Mouse (Mus musculus) adrenal gland, postnatal 36 days (tissue): ENCODE results near the gene Csnk1g2. TPM values are rescaled to one million over a fixed set of nuclear protein-coding genes. Genes with fewer than 3 reads are reported as not detected.
A peak's percentile ranks its signal among the peaks of the same experiment; 100 is the strongest.

Experiments used
- DNase-seq, 2 experiments: peaks; one replicate each; pipeline ENCODE4 v3.0.0; 2021; ENCODE audit warnings: mixed read lengths in 1 of 2
- long read RNA-seq, 2 experiments: library from polyadenylated mRNA; stranded (forward); transcript quantifications; one replicate each; pipeline ENCODE4 v2.0.0; 2021; ENCODE audit warnings: borderline sequencing depth in 2 of 2
- total RNA-seq, 2 experiments: library from RNA; stranded (reverse); gene quantifications; 2 replicates each; pipeline ENCODE4 v1.2.3; 2021

The Csnk1g2 gene
- 100 to 1,000 TPM; 129 to 135 TPM for total RNA-seq
- long read RNA-seq, experiment 1, transcript Csnk1g2-201 (11 exons, 2,348 nt) = major isoform, 21 of 207 reads
- long read RNA-seq, experiment 1, partial matches to known transcripts = 1 of 207 reads
- long read RNA-seq, experiment 1, other reads (novel, unspliced or antisense) = 183 of 207 reads
- long read RNA-seq, experiment 2, transcript Csnk1g2-201 (11 exons, 2,348 nt) = major isoform, 9 of 92 reads
- long read RNA-seq, experiment 2, partial matches to known transcripts = 3 of 92 reads
- long read RNA-seq, experiment 2, other reads (novel, unspliced or antisense) = 80 of 92 reads

DNA sequence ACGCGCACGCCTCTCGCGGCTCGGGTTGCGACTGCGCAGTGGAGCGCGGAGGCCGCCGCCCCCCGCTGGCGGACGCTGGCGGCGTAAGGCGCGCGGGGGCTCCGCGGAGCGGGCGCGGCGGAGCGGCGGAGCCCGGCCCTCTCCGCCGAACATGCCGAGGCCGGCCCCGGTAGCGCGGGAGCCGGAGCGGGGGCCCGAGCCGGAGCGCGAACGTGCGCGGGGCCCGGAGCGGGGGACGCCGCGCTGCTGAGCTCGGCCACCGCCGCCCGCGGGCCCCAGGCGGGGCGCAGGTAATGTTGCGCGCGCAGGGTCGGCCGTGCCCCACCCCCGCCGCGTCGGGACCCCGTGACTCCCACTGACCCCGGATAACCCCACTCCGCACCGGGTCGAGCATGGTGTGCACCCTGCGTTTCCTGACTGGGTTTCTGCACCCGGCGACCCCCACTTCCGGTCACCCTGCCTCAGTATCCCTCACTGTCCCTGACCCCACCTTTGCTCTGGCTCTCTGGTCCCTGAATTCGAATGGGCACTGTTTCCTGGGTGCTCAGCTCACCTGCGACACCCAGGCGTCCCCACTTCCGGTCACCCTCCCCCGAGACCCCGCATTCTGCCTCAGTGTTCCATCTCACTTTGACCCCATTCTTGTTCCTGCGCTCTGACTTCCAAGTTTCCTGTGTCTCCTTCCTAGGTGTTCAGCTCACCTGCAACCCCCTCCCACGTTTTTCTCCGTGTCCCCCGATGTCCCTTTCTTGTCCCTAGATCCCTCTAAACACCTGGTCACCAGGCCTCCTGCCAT is at the start of gene Csnk1g2:
Gene Csnk1g2, plus strand, starts transcription at position 178 of the 796 bp plus-strand sequence.
- DNase-seq = peak; percentile 40 to 62

DNA sequence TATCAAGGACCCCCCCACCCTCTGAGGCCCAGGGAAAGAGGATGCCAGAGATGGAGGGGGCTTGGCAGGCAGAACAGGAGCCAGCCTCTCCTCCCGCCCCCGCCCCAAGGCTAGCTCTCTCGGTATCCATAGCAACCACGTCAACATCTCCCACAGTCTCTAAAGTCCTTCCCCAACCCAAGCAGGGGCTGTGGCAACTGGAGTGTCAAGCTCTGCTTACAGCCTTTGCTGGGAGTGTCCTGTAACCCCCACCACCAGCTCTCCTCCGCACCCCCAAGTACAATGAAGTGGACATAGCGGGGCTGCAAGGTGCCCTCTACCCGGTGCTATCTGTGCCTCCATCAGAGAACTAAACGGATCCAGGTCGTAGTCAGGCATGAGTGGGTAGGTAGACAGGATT is 48.7 kb upstream of the Csnk1g2 start:
- DNase-seq = no peak

DNA sequence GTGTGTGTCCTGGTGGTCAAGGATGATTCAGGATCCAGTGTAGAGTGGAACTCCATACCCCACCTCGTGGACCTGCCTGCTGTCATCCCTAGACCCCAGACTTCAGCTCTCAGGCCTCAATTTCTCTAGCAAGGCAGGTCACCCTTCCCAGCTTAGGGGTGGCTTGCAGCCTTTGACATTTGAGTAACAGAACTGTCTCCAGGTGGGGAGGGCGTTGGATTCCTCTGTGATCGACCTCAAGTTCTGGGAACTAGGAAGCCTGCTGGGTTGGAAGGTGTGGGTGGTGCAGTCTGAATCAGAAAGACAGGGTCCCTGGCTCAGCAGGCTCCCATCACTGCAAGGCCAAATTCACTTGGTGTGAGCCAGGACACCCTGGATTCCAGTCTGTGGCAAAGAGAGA is 47.7 kb upstream of the Csnk1g2 start:
- DNase-seq = no peak

DNA sequence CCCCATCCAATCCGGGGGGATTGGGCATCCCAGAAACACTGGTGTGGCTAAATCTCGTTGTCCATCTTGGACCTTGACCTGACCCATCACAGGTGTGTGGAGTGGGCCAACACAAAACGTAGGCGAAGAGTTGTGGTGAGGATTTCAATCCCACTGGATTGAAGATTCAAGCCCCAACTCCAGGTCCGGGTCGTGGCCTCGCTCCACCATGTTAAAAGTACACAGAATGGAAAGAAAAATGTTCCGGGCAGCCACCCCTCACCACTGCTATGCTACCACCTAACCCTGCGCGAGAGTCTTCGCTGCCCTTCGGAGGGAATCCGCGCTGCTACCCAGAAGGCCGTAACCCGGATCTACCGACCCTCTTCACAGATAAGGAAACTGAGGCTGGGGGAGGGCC is 46.7 kb upstream of the Csnk1g2 start:
- no peak for DNase-seq

DNA sequence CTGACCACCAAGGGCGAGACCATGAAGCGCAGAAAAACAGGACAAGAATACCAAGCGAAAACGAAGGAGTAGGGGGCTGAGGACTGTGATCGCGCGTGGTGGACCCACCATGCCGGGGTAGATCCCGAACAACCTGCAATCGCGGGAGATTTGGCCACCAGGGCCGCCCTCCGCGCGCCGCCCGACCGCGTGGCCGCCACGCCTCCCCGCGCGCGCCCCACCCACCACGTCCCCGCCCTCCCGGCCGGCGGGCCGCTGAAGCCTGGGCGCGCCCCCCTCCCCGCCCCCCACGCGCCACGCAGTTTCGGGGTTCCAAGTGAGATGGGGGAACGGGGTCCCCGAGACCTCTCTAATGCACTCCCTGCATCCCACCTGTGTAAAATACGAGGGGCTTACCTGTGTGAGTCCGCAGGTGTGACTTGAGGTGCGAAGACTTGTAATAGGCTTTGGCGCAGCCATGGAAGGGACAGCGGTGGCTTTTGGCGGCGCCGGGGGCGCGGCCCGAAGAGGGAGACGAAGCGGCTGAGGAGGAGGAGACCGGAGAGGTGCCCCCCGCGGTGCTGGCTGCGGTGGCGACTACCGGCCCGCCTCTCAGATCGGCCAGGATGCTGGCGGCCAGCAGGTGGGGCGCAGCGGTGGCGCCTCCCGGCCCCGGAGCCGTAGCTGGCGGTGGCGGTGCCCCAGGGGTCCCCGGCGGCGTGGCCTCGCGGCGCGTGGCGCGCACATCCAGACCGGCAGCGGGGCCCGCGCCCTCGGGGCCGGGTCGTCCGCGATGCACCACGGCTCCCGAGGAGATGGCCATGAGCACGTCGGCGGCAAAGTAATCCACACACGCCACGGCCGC is 46.1 kb upstream of the Csnk1g2 start:
- peak; percentile 72 to 85 for DNase-seq

DNA sequence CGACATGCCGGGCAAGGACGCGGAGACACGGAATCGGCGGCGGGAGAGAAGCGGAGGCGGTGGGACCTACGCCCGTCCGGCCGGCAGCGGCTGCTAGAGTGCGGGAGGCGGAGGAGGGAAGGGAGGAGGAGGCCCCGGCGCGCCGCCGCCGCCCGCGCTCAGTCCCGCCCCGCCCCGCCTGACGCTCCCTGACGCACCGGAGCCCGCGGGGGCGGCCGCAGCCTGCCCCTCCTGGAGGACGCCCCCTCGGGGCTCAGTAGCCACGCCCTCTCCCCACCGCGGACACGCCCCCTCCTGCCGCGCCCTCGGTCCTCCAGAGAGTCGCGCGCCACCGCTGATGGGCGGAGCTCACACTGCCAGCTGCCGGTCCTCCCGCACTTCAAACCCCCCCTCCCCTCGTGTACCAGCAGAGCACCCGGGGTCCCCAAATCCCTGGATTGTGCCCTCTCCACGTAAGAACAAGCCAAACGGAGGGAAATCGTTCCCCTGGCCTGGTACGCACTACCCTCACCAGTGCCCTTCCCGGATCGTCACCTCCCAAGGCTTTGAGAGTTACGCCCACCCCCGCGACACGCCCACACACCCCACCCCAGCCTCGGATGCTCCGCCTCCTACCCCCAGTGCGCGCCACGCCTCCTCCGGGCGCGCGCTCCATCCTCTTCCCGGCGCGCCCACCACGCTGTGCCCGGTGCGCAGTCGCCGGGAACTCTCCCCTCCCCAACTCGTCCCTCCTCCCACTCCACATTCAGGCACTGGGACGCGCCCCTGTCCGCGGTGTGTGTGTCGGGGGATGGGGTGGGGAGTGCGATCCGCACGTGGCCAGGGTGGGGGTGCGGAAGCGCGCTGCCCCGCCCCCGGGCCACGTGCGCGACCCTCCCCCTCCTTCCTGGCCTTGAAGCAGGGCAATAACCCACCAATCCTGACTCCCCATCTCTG is 45.2 kb upstream of the Csnk1g2 start, which contains the start of gene Klf16:
Gene Klf16, minus strand, starts transcription at position 127 of the 936 bp plus-strand sequence.
- DNase-seq = peak; percentile 100

DNA sequence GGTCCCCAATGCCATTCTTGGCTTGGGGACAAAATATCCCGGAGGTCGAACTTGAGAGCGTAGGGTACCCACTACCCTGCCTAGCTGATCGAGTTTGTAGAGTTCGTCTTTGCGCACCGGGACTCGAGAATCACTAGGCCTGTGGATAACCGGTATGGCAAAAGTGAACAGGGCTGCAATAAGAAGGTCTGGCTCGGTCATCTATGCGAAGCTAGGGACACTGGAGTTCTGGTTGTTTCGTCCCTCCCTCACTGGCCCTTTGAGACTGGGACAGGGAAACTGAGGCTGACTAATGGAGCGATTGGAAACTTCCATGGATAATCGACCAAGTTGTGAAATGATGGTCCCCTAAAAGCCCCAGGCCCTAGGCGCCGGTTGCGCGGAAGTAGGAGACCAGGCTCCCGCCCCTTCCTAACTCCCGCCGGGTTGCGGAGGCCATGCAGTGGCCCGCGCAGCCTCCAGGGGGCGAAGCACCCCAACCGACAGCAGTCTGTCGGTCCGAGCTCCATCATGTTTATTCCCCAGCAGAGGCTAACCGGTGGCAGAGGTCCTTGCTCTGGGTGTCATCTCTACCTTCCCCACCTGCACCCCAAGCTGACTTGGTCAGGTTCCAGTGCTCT is 44.4 kb upstream of the Csnk1g2 start:
- peak; percentile 88 to 92 for DNase-seq

DNA sequence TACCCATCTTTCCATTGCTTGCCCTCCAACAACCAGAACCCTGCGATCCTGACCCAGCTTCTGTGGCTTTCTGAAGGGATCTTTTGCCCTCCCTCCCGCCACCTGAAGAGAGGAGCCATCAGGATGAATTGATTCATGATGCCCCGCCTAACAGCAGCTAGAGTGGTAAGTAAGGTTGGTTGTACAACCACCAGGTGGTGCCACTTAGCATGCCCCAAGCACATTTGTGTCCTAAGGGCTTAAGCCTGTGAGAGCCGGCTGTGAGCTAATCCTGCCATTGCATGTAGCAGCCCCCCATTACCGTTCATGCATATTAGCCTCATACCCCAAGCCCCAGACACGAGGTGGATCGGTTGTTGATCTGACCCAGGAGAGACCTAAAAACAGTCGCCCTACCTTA is 43.7 kb upstream of the Csnk1g2 start:
- peak; percentile 59 to 71 for DNase-seq

DNA sequence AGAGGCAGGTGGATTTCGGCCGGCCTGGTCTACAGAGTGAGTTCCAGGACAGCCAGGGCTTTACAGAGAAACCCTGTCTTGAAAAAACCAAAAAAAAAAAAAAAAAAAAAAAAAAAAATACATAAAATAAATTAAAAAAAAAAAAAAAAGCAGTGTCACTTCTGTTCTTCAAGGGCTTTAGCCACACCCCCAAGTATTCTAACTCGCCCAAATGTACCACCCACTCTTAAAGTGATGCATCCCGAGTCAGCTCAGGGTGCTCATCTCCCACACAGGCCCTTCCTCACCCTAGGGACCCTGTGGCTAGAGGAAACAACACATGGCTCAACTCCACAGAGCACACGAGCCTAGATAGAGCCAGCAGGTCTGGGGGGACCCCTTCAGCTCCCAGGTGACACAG is 39.6 kb upstream of the Csnk1g2 start:
- DNase-seq = no peak

DNA sequence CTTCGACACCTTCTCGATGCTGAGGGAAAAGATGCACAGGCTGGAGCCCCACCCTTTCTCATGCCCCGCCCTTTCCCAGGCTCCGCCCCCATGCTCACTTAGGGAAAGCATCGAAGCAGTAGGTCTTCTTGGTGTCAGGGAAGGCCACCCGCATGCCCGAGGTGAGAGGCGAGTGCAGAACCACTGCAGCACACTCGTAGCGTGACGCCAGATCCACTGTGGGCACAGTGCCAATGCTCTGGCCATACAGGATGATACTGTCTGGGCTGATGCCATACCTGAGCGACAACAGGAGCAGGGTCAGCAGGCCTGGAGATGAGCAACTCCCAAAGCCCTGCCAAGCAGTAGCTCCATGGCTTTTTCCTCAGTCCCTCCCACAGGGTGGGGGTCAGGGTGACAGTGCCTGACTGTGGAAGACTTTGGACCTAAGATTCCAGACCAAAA is 38.6 kb upstream of the Csnk1g2 start:
- peak in 1 of 2 experiments; percentile 34 for DNase-seq

DNA sequence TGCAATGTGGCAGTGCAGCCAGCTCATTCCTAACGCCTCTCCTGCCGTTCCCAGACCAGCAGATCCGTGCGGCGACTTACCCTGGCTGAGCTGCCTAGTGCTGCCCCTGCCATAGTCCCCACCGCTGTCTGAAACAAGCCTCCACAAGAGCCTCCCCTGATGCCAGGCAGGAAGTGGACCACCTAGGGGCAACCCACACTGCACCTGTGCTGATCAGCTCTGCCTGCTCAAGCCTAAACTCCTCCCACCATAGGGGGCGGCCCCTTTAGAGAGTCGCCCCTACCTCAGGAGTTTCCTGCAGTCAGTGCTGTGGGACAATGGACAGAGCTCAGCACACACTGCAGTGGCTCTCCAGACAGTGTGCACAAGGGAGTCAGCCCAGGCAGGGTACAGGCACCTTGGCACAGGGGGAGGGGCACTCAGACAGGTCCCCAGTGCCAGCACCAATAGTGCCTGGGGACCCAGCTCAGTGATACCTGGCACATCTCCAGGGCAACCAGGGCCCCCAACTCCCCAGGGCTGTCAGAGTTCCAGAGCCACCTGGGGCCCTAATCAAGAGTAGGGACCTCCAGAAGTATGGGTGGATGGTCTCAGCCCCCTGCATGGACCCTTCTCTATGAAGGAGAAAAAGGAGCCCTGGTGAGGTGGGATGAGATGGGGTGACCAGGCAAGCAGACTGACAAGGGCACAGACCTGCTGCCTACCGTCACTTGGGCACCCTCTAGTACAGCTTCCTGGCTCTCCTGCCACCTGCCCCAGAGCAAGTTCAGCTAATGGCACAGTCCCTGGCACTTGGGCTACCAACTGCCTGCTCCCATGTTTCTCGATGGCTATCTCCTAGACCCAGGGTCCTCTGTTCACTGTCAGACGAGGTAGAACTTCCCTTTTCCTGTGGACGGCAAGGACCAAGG is 37.7 kb upstream of the Csnk1g2 start:
- DNase-seq = no peak

DNA sequence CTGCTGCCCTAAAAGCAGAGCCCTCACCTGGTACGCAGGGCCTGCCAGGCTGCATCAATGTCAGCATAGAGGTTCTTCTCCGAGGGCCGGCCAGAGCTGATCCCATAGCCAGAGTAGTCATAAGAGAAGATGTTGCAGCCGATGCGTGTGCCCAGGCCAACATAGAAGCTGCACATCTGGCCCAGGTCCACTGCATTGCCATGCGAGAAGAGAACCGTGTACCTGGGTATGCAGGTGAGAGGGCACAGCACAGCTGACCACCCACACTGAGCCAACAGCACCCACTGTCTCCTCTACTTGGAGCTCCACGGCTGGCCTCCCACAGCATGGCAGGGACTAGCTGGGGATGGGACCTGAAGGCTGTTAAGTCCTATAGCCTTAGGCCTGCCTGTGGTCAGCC is 37.1 kb upstream of the Csnk1g2 start:
- DNase-seq = no peak

DNA sequence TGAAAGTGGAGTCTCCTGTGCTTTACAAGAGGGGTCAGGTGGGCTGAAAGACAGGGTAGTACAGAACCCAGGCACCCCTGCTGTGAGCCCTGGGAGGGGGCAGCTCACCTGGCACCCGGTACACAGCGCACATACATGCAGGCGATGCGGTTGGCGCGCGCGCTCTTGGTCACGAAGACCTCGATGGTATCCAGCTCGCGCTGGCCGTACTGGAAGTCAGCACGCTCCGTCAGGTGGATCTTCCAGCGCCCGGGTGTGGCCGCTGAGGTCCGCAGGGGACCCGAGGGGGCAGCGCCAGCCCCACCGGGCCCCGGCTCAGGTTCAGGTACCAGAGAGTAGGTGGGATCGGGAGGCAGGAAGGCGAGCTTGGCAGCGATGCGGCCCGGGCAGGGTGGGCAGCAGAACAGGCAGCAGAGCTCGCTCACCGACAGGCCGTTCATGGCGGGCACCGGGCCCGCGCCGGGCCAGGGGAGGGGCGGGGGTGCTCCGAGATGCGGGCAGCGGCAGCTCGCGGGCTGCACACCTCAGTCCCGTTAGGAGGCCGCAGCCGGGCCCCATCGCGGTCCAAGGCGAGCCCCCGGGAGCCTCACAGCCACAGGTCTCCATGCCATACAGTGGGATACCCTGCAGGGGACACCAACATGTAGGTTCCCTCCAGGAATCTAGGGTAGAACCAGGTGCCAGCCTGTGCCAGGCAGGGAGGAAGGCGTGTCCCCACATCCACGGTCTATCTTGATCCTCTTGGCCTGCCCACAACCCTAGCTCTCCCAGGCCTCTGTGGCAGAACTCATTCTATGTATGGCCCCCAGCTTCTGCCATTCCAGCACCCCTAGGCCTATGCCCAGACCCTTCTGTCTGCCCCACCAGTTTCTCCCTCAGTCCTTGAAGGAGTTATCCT is 36.0 kb upstream of the Csnk1g2 start:
- no peak for DNase-seq

DNA sequence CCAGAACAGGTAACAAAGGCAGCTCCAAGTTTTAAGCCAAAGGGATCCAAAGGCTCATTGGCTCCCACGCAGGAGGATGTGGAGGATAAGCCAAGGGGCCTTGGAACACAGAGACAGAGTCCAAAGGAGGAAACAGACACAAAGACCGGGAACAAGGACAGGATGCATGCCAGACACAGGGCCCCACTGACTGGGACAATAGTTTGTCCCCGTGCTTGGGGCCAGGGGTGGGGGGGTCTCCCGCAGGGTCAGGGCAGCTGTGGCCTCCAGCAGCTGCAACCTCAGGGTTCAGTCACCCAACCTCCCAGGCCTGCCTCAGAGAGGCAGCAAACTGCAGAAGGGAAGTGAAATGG is 35.4 kb upstream of the Csnk1g2 start:
- peak; percentile 27 to 43 for DNase-seq

DNA sequence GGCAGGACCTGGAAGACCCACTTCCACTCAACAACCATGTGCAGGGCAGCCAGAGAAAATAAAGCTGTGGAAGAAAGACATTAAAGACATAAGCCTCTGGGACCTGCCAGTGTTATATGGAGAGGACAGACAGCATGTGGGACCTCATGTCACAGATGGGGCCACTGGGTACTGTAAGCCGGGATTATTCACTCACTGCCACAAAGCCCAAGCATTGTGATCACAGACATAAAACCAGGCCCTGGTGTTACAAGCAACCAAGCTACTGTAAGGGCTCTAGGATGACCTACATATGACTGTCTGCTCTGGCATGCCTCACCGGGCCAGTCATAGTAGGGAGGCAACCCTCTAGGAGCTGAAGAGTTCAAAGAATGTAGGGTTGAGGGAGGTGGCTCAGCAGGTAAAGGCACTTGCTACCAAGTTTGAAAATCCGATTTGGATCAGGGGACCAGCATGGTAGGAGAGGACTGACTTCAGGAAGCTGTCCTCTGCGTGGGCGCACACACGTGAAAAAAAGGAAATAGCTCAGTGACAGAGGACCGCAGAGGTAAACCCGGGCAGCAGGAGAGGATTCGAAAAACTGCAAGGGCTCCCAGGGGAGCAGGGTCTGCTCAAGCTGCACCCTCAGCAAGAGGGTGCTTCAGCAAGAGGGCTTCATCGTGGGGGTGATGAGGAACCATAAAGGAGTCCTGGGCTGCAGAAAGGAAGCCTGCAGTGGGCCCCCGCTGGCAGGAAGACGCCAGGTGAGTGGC is 33.3 kb upstream of the Csnk1g2 start:
- peak in 1 of 2 experiments; percentile 53 for DNase-seq

DNA sequence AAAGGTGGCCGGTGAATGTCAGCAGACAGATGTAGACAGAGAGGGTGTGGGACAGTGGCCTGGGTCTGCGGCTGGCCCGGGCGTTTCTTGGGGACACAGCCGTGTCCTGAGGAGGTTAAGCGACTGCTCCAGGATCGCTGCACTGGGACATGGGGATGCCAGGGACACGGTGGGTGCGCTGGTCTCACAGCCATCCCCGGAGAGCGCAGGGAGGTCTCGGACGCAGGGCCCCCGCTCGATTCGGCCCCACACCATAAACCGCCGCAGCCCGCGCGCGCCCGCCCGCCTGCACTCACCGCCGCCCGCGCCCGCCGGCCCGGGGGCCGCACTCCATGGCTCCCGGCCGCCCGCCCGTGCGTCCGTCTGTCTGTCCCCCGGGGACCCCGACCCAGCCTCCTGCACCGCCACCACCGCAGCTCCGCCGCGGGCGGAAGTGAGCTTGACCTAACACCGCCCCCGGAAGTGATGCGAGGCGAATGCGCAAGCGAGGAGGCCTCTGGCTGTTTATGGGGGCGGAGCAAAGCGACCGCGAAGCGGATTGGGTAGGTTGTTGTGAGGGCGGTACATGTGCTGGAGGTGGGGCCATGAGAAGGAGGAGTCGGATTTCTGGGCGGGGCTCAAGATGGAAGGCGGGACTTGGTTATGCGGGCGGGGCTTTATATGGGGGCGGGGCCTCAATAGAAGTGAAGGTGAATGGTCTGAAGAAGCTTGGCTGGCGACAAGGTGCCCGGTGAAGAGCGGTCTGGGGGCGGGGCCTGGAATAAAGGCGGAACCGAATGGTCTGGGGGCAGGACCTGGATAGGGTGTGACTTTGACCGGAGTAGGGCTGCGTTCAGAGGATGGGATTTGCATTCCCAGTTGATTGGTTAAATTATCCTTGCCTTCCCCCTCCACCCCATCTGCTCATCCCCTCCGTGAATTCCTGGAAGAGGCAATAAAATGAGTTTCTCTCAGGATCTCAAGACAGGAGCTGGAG is 32.5 kb upstream of the Csnk1g2 start, which contains the start of gene Abhd17a:
Gene Abhd17a, minus strand, starts transcription at position 463 of the 976 bp plus-strand sequence.
- peak; percentile 98 for DNase-seq

DNA sequence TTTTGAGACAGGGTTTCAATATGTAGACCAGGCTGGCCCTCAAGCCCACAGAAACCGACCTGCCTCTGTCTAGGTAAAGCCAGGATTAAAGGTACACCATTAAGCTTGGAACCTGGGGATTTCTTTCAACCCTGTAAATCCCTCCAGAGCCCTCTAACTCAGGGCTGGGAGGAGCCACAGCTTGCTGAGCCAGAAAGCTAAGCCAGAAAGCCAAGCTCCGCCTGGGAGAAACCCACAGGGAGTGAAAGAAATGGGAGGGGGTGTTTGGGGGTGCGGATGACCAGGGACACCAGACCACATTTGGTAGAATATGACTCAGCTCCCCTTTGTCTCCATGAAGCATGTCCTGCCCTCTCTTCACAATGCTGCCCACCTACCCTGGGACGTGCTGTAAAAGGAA is 26.3 kb upstream of the Csnk1g2 start:
- DNase-seq = peak; percentile 42 to 54
